Mouse (Mus musculus) CH12.LX (cell line): ENCODE measurements around the gene AU018091. TPM values are rescaled to one million over a fixed set of nuclear protein-coding genes. Genes with fewer than 3 reads are reported as not detected.

ENCODE experiments used
- DNase-seq: peaks from one replicate; pipeline ENCODE4 v3.0.0-alpha.2; 2013; ENCODE audit errors: extremely low read depth
- H3K27ac ChIP-seq: 2 replicates; pipeline ENCODE4 v1.5.1; 2012; ENCODE audit warnings: low read depth, mild to moderate bottlenecking, control low read depth, moderate library complexity; ENCODE audit not compliant: insufficient read depth
- H3K27me3 ChIP-seq: replicated peaks from 2 replicates; pipeline ENCODE3; 2012; ENCODE audit warnings: inconsistent platforms
- H3K36me3 ChIP-seq, 2 experiments: replicated peaks in 1 of 2; 2 replicates each; pipeline versions ENCODE3 to v1.6.1; 2012; ENCODE audit warnings: inconsistent platforms in 1 of 2, low read length in 1 of 2, mild to moderate bottlenecking in 1 of 2, mixed read lengths in 1 of 2, moderate library complexity in 1 of 2; ENCODE audit not compliant: control insufficient read depth in 1 of 2, insufficient read depth in 1 of 2
- H3K4me1 ChIP-seq, 2 experiments: 2 replicates each; pipeline ENCODE4 v1.6.1; 2012; ENCODE audit warnings: inconsistent platforms in 1 of 2, moderate library complexity in 1 of 2; ENCODE audit not compliant: insufficient read depth in 2 of 2, control insufficient read depth in 1 of 2
- H3K4me2 ChIP-seq: 2 replicates; pipeline ENCODE4 v1.6.1; 2012; ENCODE audit warnings: low read depth, mild to moderate bottlenecking, control low read depth; ENCODE audit not compliant: poor library complexity, insufficient read depth, severe bottlenecking
- H3K4me3 ChIP-seq, 3 experiments: fragments of 150-350 bp in 1 of 3; sonication (generic) in 1 of 3; replicated peaks in 1 of 3; 2 replicates each; pipeline versions ENCODE3 to v1.5.1; 2011 to 2012; ENCODE audit warnings: low read depth in 2 of 3, low read length in 2 of 3, mild to moderate bottlenecking in 2 of 3, moderate library complexity in 2 of 3, control low read depth in 1 of 3, improper control_type of control experiment in 1 of 3, inconsistent platforms in 1 of 3, mixed read lengths in 1 of 3; ENCODE audit not compliant: poor library complexity in 1 of 3
- H3K79me2 ChIP-seq: replicated peaks from 2 replicates; pipeline ENCODE4 v1.6.1; 2012; ENCODE audit warnings: mild to moderate bottlenecking, moderate library complexity; ENCODE audit not compliant: control insufficient read depth, poor library complexity, insufficient read depth, severe bottlenecking; ENCODE audit errors: extremely low read depth
- H3K9ac ChIP-seq: 2 replicates; pipeline ENCODE4 v1.6.1; 2012; ENCODE audit warnings: low read depth, mild to moderate bottlenecking, control low read depth, moderate library complexity; ENCODE audit not compliant: insufficient read depth
- H3K9me3 ChIP-seq: replicated peaks from 2 replicates; pipeline ENCODE3; 2012; ENCODE audit warnings: low read length, inconsistent platforms, mixed read lengths
- BHLHE40 ChIP-seq: IDR thresholded peaks from 2 replicates; pipeline ENCODE4 v1.6.1; 2011; ENCODE audit warnings: mild to moderate bottlenecking, low read depth, low read length, improper control_type of control experiment
- CHD2 ChIP-seq: IDR thresholded peaks from 2 replicates; pipeline ENCODE4 v1.6.1; 2011; ENCODE audit warnings: low read length, improper control_type of control experiment
- E2F4 ChIP-seq: IDR thresholded peaks from 2 replicates; pipeline ENCODE4 v1.6.1; 2011; ENCODE audit warnings: low read depth, low read length, improper control_type of control experiment; ENCODE audit not compliant: insufficient replicate concordance
- ELF1 ChIP-seq: IDR thresholded peaks from 2 replicates; pipeline ENCODE4 v1.6.1; 2014; ENCODE audit warnings: low read depth, mild to moderate bottlenecking, inconsistent platforms, low read length, improper control_type of control experiment
- ETS1 ChIP-seq: conservative IDR thresholded peaks from 2 replicates; pipeline ENCODE4 v1.6.1; 2012; ENCODE audit warnings: low read depth, mild to moderate bottlenecking, inconsistent platforms, low read length, improper control_type of control experiment, moderate library complexity
- GABPA ChIP-seq: IDR thresholded peaks from 2 replicates; pipeline ENCODE4 v1.6.1; 2012; ENCODE audit warnings: low read depth, low read length, improper control_type of control experiment, inconsistent platforms; ENCODE audit not compliant: insufficient replicate concordance
- JUN ChIP-seq: IDR thresholded peaks from 2 replicates; pipeline ENCODE4 v1.6.1; 2011; ENCODE audit warnings: low read depth, mild to moderate bottlenecking, low read length, improper control_type of control experiment, moderate library complexity; ENCODE audit not compliant: insufficient read depth
- KAT2A ChIP-seq: IDR thresholded peaks from 2 replicates; pipeline ENCODE4 v1.6.1; 2012; ENCODE audit warnings: low read length, improper control_type of control experiment, inconsistent platforms; ENCODE audit not compliant: insufficient replicate concordance
- MAFK ChIP-seq: IDR thresholded peaks from 2 replicates; pipeline ENCODE4 v1.6.1; 2011; ENCODE audit warnings: low read length, improper control_type of control experiment; ENCODE audit not compliant: insufficient replicate concordance
- MXI1 ChIP-seq: IDR thresholded peaks from 2 replicates; pipeline ENCODE4 v1.6.1; 2011; ENCODE audit warnings: mild to moderate bottlenecking, low read depth, low read length, improper control_type of control experiment
- POLR2A ChIP-seq: IDR thresholded peaks from 2 replicates; pipeline ENCODE4 v1.6.1; 2011; ENCODE audit warnings: low read depth, mild to moderate bottlenecking, improper control_type of control experiment, low read length
- POLR2AphosphoS2 ChIP-seq: IDR thresholded peaks from 2 replicates; pipeline ENCODE4 v1.6.1; 2011; ENCODE audit warnings: low read depth, low read length, improper control_type of control experiment
- SMC3 ChIP-seq: IDR thresholded peaks from 2 replicates; pipeline ENCODE4 v1.6.1; 2011; ENCODE audit warnings: low read depth, low read length, improper control_type of control experiment
- USF1 ChIP-seq: IDR thresholded peaks from 2 replicates; pipeline ENCODE4 v1.6.1; 2014; ENCODE audit warnings: low read depth, mild to moderate bottlenecking, inconsistent platforms, low read length, improper control_type of control experiment
- USF2 ChIP-seq: conservative IDR thresholded peaks from 2 replicates; pipeline ENCODE4 v1.6.1; 2011; ENCODE audit warnings: low read depth, low read length, improper control_type of control experiment
- ZKSCAN1 ChIP-seq: IDR thresholded peaks from 2 replicates; pipeline ENCODE4 v1.6.1; 2012; ENCODE audit warnings: low read depth, inconsistent platforms, low read length, improper control_type of control experiment, borderline replicate concordance
- ZNF384 ChIP-seq: IDR thresholded peaks from 2 replicates; pipeline ENCODE4 v1.6.1; 2012; ENCODE audit warnings: low read depth, low read length, improper control_type of control experiment, inconsistent platforms
- dilution Hi-C: fragments of 300-500 bp; cut with MboI; formaldehyde crosslinking; loops from 2 replicates; pipeline ENCODE4 v1.14.3; 2020; ENCODE audit warnings: low sequenced_read_pairs; ENCODE audit not compliant: extremely low pct_unique_long_range_greater_than_20kb, extremely low pct_ligation_motif_present
- in situ Hi-C: fragments of 300-500 bp; cut with MboI; formaldehyde crosslinking; loops from 3 replicates; pipeline ENCODE4 v1.14.3; 2019; ENCODE audit warnings: low sequenced_read_pairs, low pct_ligation_motif_present, low pct_unique_long_range_greater_than_20kb, mixed read lengths
- polyA plus RNA-seq: library from polyadenylated mRNA; unstranded; fragments of >175 nt; gene quantifications from 2 replicates; pipeline ENCODE4 v1.2.1, GENCODE M21; 2012; ENCODE audit warnings: low read depth; ENCODE audit not compliant: insufficient read length
- total RNA-seq, 2 experiments: library from RNA; depleted of rRNA; stranded (reverse); fragments of 300-350 nt in 1 of 2; fragments of >200 nt in 1 of 2; gene quantifications; 2 replicates each; pipeline ENCODE4 v1.2.3; 2012 to 2014

AU018091 gene
- total RNA-seq (2012; rRNA removed) (0.04 and 0.08 TPM in 2 replicates), total RNA-seq (2014; rRNA removed) (not detected in 2 replicates), polyA plus RNA-seq (not detected in 2 replicates)

GRCm38 (mm10) chr7:3168925-3169324, at the start of gene AU018091:
Gene AU018091, minus strand, starts transcription at chr7:3169203.
- in situ Hi-C loops = no loop called here
- H3K27ac ChIP-seq = no peak within 1 kb of the TSS
- H3K36me3 ChIP-seq = no peaks in the 10 kb centered on the region
- no peak within 1 kb of the TSS for H3K4me2 ChIP-seq
- no peak within 1 kb of the TSS for H3K9ac ChIP-seq
- no peak for TF ChIP-seq USF2
- TF ChIP-seq KAT2A = no peak
- no peak for TF ChIP-seq MAFK
- no peak for TF ChIP-seq ETS1
- TF ChIP-seq ZKSCAN1 = no peak
- TF ChIP-seq MXI1 = no peak
- TF ChIP-seq USF1 = no peak
- TF ChIP-seq ELF1 = no peak
- no peak for TF ChIP-seq CHD2
- TF ChIP-seq BHLHE40 = no peak
- H3K79me2 ChIP-seq = no peaks in the 10 kb centered on the region
- no peaks in the 10 kb centered on the region for H3K27me3 ChIP-seq
- no peak within 1 kb of the TSS for H3K4me3 ChIP-seq
- dilution Hi-C loops = no loop called here
- no peak for DNase-seq
- no peaks in the 10 kb centered on the region for H3K9me3 ChIP-seq
- H3K4me1 ChIP-seq = no peaks in the 10 kb centered on the region

DNA sequence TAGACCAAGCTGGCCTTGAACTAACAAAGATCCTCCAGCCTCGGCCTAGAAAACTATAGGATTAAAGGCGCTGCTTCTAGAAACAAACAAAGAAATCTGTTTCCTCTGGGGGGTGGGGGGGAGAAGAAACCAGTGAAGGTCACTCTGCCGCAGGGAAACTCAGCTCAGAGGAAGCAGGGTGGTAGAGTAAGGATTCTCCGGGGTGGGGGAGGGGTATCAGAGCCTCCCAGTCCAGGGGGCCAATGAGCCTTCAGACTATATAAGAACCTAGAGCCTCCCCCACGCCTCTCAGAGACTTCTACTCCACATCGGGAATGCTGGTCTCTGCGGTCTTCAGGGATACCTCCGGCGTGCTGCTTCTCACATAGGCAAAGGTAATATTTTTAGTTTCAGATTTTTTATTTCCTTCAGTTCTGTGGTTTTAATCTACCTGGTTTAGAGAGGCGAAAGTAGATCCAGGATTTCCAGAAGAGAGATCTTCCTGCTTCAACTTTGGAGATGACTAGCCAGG, 48.6 kb upstream of the AU018091 start:
- in situ Hi-C loops (no loop called here), dilution Hi-C loops (no loop called here)
- no peaks in the 10 kb centered on the region for H3K4me1 ChIP-seq
- H3K4me3 ChIP-seq = no peak overlapping the region
- H3K9ac ChIP-seq = no peak overlapping the region
- H3K27me3 ChIP-seq = no peaks in the 10 kb centered on the region
- no peak overlapping the region for H3K4me2 ChIP-seq
- H3K79me2 ChIP-seq = no peaks in the 10 kb centered on the region
- H3K36me3 ChIP-seq = no peaks in the 10 kb centered on the region
- TF ChIP-seq USF1 = no peak
- no peak for TF ChIP-seq SMC3
- TF ChIP-seq MXI1 = no peak
- no peak for TF ChIP-seq JUN
- TF ChIP-seq E2F4 = no peak
- no peak for TF ChIP-seq POLR2A
- no peak for TF ChIP-seq GABPA
- TF ChIP-seq POLR2AphosphoS2 = no peak
- no peak for TF ChIP-seq ZNF384
- no peaks in the 10 kb centered on the region for H3K9me3 ChIP-seq
- no peak for DNase-seq
- H3K27ac ChIP-seq = no peak overlapping the region
